Mouse (Mus musculus): ENCODE results near the gene Rangrf.

DNA sequence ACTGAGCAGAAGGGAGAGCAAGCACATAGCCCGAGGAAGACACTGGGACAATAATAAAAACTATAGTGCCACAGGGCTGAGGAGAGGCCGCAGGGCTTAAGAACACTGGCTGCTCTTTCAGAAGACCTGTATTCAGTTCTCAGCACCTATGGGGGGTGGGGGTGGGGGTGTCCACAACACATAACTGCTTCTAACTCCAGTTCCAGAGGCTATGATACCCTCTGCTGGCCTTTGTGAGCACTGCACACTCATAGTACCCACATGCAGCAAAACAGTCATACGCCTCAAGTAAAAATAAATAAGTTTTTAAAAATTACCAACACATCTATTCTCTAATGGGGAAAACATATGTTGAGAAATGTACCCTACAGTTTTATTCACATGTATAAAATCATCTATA lies 19.4 kb upstream of the Rangrf start:
- no peak for TF ChIP-seq CTCF (IDR thresholded peaks at IDR 0.05; ENCODE audit: insufficient read depth, low read length)
- TF ChIP-seq POLR2A (IDR thresholded peaks at IDR 0.05; ENCODE audit: borderline replicate concordance, extremely low read depth, low read depth, low read length) = no peak
